Mouse (Mus musculus): ENCODE results near the gene Cux1.

GRCm38 (mm10) chr5:136385161-136385560 is 182.1 kb downstream of the Cux1 start:
- no peak for TF ChIP-seq CTCF (IDR thresholded peaks at IDR 0.05; ENCODE audit: extremely low read depth, insufficient read depth, low read length)
- no peak for TF ChIP-seq POLR2A (IDR thresholded peaks at IDR 0.05; ENCODE audit: extremely low read depth, insufficient read depth, low read length)
